Mouse (Mus musculus): ENCODE measurements around the gene Actn4. TPM values are rescaled to one million over a fixed set of nuclear protein-coding genes. Genes with fewer than 3 reads are reported as not detected.
A peak's percentile ranks its signal among the peaks of the same experiment; 100 is the strongest.
"Not testable (repeated sequence)": the region's sequence is repeated elsewhere in the genome, so short reads cannot be mapped to it uniquely, and the experiment has no call there.

Actn4 gene
- polyA plus RNA-seq, 1 experiment = 129 TPM

DNA sequence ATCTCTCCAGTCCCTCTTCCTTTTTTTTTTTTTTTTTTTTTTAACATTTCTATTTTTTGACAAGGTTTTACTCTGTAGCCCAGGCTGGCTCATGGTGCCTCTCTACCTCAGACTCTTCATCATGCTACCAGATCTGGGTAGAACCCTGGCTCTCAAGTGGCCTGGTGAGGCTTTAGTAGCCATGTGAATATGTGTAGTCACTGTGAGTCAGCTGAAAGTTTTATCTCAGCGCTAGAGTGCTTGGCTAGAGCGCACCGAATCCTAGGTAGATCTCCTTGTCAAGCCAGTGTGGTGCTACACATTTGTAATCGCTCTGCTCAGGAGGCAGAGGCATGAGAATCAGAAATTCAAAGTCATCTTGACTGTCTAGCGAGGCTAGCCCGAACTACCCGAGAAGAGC, 85.0 kb downstream of the Actn4 start:
- Histone ChIP-seq H3K27ac (ENCODE audit: insufficient read depth, low read length) (no peak overlapping the region), H3K4me3 (replicated peaks; ENCODE audit: insufficient read depth, low read depth, low read length) (no peak overlapping the region), H3K4me1 (ENCODE audit: control insufficient read depth, insufficient read depth, low read length) (no peaks in the 10 kb centered on the region), H3K27me3 (ENCODE audit: control insufficient read depth, insufficient read depth, low read length) (no peaks in the 10 kb centered on the region)
- DNase-seq = no peak
- TF ChIP-seq CTCF (IDR thresholded peaks at IDR 0.05; ENCODE audit: borderline replicate concordance, insufficient read depth, low read depth, low read length) (no peak), POLR2A (IDR thresholded peaks at IDR 0.05; ENCODE audit: borderline replicate concordance, insufficient read depth, low read length) (no peak)
- WGBS = 93% methylated on average over 7 of the region's 7 CpGs

DNA sequence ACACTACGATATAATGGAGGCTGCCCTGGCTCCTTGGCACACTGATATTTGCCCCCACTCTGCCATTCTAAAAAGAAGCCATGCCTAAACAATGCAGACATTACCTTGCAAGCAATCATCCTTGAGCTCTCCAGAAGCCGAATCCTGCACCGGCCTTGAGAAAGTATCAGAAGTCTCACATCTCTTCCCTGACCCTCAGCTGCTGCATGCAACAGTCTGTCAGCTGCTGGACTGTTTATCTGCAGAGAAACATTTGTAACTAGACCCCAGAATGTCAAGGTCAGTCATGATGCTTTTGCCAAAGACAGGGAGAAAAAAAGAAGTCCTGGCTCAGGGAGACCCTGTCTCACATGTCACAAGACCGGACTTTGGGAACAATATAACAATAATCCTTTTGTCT, 86.0 kb downstream of the Actn4 start:
- no peaks in the 10 kb centered on the region for H3K4me1 ChIP-seq (ENCODE audit: control insufficient read depth, insufficient read depth, low read length)
- TF ChIP-seq POLR2A (IDR thresholded peaks at IDR 0.05; ENCODE audit: borderline replicate concordance, insufficient read depth, low read length) (no peak), CTCF (IDR thresholded peaks at IDR 0.05; ENCODE audit: borderline replicate concordance, insufficient read depth, low read depth, low read length) (no peak)
- no peak for DNase-seq
- H3K27ac ChIP-seq (ENCODE audit: insufficient read depth, low read length) = no peak overlapping the region
- no peak overlapping the region for H3K4me3 ChIP-seq (replicated peaks; ENCODE audit: insufficient read depth, low read depth, low read length)
- no peaks in the 10 kb centered on the region for H3K27me3 ChIP-seq (ENCODE audit: control insufficient read depth, insufficient read depth, low read length)
- 82% methylated on average over 4 of the region's 4 CpGs for WGBS

DNA sequence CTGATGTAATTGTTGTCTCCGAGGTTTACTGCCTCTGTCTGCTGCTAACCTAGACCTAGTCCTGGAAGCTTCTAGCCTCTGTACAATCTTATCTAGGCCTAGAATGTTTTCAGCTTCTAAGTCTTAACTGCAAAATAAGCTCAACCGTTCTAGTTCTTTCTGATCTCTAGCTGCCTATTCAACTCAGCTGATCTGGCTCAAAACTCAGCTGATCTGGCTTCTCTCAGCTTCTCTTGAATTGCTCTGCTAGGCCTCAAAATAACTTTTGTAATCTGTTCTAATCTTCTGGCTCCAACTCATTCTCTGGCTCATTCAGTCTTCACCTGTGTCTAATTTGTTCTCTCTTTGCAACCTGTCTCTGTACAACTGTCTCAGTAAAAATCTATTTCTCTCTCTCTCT, 87.6 kb downstream of the Actn4 start:
- DNase-seq = no peak
- no peak overlapping the region for H3K4me3 ChIP-seq (replicated peaks; ENCODE audit: insufficient read depth, low read depth, low read length)
- H3K27me3 ChIP-seq (ENCODE audit: control insufficient read depth, insufficient read depth, low read length) = no peaks in the 10 kb centered on the region
- no peaks in the 10 kb centered on the region for H3K4me1 ChIP-seq (ENCODE audit: control insufficient read depth, insufficient read depth, low read length)
- no peak overlapping the region for H3K27ac ChIP-seq (ENCODE audit: insufficient read depth, low read length)
- 92% methylated on average over 2 of the region's 2 CpGs for WGBS
- TF ChIP-seq POLR2A (IDR thresholded peaks at IDR 0.05; ENCODE audit: borderline replicate concordance, insufficient read depth, low read length) = no peak
- no peak for TF ChIP-seq CTCF (IDR thresholded peaks at IDR 0.05; ENCODE audit: borderline replicate concordance, insufficient read depth, low read depth, low read length)

DNA sequence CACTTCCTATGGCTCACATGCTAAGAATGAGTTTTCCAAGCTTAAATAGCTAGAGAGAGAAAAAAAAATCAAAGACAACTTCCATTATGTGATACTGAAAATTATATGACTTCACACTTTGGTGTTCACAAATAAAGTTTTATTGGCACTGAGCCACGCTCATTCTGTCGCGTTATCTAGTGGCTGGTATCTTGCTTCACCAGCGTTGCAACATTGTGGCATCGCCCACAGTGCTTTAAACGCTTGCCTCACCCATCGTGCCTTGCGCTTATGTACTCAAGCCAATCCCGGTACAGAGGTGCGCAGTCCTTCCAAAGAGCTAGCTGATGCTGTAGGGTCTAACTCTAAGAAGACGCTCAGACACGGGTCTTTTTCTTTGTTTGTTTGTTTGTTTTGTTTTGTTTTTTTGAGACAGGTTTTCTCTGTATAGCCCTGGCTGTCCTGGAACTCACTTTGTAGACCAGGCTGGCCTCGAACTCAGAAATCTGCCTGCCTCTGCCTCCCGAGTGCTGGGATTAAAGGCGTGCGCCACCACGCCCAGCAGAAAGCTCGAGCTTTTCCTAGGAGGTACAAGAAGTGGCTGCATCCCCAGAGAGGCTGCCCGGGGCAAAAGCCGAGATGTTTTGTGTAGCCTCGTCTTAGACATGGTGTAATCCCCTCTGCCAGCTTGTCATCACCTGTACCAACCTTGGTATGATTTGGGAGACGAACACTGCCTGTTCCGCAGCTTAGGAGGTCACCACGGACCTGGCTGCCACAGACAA, 91.1 kb downstream of the Actn4 start:
- no peak overlapping the region for H3K27ac ChIP-seq (ENCODE audit: insufficient read depth, low read length)
- H3K4me3 ChIP-seq (replicated peaks; ENCODE audit: insufficient read depth, low read depth, low read length) = no peak overlapping the region
- TF ChIP-seq POLR2A (IDR thresholded peaks at IDR 0.05; ENCODE audit: borderline replicate concordance, insufficient read depth, low read length) (no peak), CTCF (IDR thresholded peaks at IDR 0.05; ENCODE audit: borderline replicate concordance, insufficient read depth, low read depth, low read length) (no peak)
- H3K27me3 ChIP-seq (ENCODE audit: control insufficient read depth, insufficient read depth, low read length) = no peaks in the 10 kb centered on the region
- H3K4me1 ChIP-seq (ENCODE audit: control insufficient read depth, insufficient read depth, low read length) = no peaks in the 10 kb centered on the region
- DNase-seq = no peak
- 87% methylated on average over 24 of the region's 24 CpGs for WGBS

DNA sequence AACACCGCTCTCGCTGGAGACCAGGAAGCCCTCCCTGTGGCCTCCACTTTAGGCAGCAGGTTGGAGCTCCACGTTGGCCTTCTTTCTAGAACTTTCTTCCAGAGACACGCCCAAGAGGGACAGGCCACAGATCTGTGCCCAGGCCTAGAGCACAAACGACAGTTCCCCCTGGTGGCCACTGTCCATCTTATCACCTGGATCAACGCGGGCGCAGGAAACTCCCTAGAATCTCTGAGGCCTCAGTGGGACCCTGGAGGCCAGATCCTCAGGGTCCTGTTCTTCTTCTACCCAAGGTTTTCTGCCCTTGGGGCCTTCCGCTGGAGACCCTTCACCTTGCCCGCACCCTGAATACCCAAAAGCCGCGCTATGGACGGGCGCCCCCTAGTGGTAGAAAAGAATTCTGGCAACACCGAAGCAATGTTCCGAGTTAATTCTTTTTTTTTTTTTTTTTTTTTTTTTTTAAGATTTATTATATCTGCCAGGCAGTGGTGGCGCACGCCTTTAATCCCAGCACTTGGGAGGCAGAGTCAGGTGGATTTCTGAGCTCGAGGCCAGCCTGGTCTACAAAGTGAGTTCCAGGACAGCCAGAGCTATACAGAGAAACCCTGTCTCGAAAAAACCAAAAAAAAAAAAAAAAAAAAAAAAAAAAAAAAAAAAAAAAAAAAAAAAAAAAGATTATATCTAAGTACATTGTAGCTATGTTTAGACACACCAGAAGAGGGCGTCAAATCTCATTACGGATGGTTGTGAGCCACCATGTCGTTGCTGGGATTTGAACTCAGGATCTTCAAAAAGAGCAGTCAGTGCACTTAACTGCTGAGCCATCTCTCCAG, 94.4 kb downstream of the Actn4 start:
- H3K4me3 ChIP-seq (replicated peaks; ENCODE audit: insufficient read depth, low read depth, low read length) = peak overlapping the region; percentile 28

DNA sequence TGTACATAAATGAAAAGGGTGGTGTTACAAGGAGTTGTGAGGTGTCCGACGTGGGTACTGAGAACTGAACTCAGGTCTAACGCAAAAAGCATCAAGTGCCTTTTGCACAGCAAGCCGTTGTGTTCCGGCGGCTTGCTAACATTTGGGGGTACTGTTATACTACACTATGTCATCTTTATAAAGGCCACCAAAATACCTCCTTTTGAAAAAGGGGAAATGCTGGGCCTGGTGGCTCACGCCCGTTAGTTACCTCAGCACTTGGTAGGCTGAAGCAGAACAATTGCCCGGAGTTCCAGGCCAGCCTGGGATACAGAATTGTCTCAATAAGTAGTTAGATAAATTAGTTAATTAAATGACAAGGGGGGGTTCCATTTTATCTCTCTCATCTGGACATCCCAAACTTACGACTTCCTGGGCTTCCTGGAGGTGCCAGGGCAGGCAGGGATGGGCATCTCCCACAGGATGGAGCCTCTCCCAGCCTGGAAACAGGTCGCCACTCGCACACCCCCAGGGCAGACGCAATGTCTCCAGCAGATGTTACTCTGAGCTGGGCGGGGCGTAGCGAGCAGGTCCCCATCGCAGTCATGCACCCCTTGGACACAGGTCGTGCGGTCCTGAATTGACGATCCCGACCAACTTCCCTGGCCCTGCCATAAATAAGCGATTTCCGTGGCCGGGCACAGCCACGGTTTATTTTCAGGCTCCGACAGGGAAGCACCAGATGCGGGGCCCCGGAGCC, 95.2 kb downstream of the Actn4 start:
- Histone ChIP-seq H3K4me3 (replicated peaks; ENCODE audit: insufficient read depth, low read depth, low read length) (no peak overlapping the region), H3K27me3 (ENCODE audit: control insufficient read depth, insufficient read depth, low read length) (no peaks in the 10 kb centered on the region), H3K27ac (ENCODE audit: insufficient read depth, low read length) (no peak overlapping the region), H3K4me1 (ENCODE audit: control insufficient read depth, insufficient read depth, low read length) (no peaks in the 10 kb centered on the region)
- TF ChIP-seq CTCF (IDR thresholded peaks at IDR 0.05; ENCODE audit: borderline replicate concordance, insufficient read depth, low read depth, low read length) (no peak), POLR2A (IDR thresholded peaks at IDR 0.05; ENCODE audit: borderline replicate concordance, insufficient read depth, low read length) (no peak)
- WGBS = 87% methylated on average over 28 of the region's 28 CpGs
- DNase-seq = no peak

More for the DNA sequence above, 94.4 kb downstream of the Actn4 start:
- WGBS = 18% methylated on average over 23 of the region's 23 CpGs
- H3K4me1 ChIP-seq (ENCODE audit: control insufficient read depth, insufficient read depth, low read length); H3K27ac ChIP-seq (ENCODE audit: insufficient read depth, low read length); H3K27me3 ChIP-seq (ENCODE audit: control insufficient read depth, insufficient read depth, low read length): not testable (repeated sequence)
- peak; percentile 62 to 75 for DNase-seq
- TF ChIP-seq CTCF (IDR thresholded peaks at IDR 0.05; ENCODE audit: borderline replicate concordance, insufficient read depth, low read depth, low read length) = peak; percentile 67

DNA sequence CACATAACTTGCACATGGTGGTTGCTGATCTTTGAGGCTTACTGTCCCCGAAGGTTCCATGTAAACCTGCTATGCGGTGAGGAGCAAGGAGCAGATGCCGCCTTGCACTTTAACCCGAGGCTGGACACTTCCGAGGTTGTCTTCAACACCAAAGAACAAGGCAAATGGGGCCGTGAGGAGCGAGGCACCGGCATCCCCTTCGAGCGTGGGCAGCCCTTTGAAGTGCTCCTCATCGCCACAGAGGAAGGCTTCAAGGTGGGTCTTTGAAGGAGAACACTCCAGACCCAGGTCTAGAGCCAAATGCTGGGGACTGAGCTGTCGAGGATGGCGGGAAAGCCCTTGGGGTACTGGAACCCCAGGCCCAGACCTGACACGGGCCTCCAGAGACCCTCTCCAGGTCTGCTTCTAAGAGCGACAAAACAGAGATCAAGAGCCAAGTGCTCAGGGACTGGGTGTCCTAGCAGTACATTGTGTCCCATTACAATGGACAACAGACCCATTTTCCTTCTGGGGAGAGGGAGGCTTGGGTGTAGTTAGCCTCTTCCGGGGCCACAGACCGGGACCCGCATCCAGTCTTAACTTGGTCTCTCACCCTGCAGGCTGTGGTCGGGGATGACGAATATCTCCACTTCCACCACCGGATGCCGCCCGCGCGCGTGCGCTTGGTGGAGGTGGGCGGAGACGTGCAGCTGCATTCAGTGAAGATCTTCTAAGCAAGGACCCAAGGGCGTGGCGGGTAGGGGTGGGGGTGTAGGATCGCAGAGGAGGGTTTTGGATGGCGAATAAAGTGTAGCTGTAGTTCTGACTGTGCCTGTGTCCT, 96.4 kb downstream of the Actn4 start:
- Histone ChIP-seq H3K4me1 (ENCODE audit: control insufficient read depth, insufficient read depth, low read length) (no peaks in the 10 kb centered on the region), H3K27ac (ENCODE audit: insufficient read depth, low read length) (no peak overlapping the region), H3K27me3 (ENCODE audit: control insufficient read depth, insufficient read depth, low read length) (no peaks in the 10 kb centered on the region), H3K4me3 (replicated peaks; ENCODE audit: insufficient read depth, low read depth, low read length) (no peak overlapping the region)
- 54% methylated on average over 33 of the region's 33 CpGs for WGBS
- DNase-seq = no peak
- TF ChIP-seq POLR2A (IDR thresholded peaks at IDR 0.05; ENCODE audit: borderline replicate concordance, insufficient read depth, low read length) = no peak
- no peak for TF ChIP-seq CTCF (IDR thresholded peaks at IDR 0.05; ENCODE audit: borderline replicate concordance, insufficient read depth, low read depth, low read length)

All from cerebellum, adult 2 months (tissue).